Mouse (Mus musculus) stomach, postnatal 0 days (tissue): ENCODE results near the gene Mrps16. TPM values are rescaled to one million over a fixed set of nuclear protein-coding genes. Genes with fewer than 3 reads are reported as not detected.

Experiments
- ATAC-seq: fragments of 200-750 bp; cut with Nextera tagmentation; 2 replicates; pipeline ENCODE4 v1.8.0; 2017; ENCODE audit not compliant: low FRiP score, low TSS enrichment
- DNase-seq: peaks from one replicate; pipeline ENCODE4 v3.0.0-alpha.2; 2016; ENCODE audit warnings: low spot score
- H3K27ac ChIP-seq: fragments of 300-500 bp; sonication (generic); replicated peaks from 2 replicates; pipeline ENCODE4 v1.5.1; 2014; ENCODE audit warnings: mild to moderate bottlenecking, control low read depth
- H3K27me3 ChIP-seq: fragments of 300-500 bp; sonication (generic); 2 replicates; pipeline ENCODE4 v1.6.1; 2014; ENCODE audit warnings: low read length; ENCODE audit not compliant: control insufficient read depth, insufficient read depth
- H3K36me3 ChIP-seq: fragments of 300-500 bp; sonication (generic); 2 replicates; pipeline ENCODE4 v1.6.1; 2014; ENCODE audit warnings: low read length, mixed read lengths; ENCODE audit not compliant: control insufficient read depth, insufficient read depth
- H3K4me1 ChIP-seq: fragments of 300-500 bp; sonication (generic); replicated peaks from 2 replicates; pipeline ENCODE4 v1.6.1; 2014; ENCODE audit warnings: antibody characterized with exemption; ENCODE audit not compliant: control insufficient read depth, insufficient read depth
- H3K4me2 ChIP-seq: fragments of 300-500 bp; sonication (generic); replicated peaks from 2 replicates; pipeline ENCODE4 v1.6.1; 2014; ENCODE audit warnings: low read depth, mild to moderate bottlenecking, control low read depth, moderate library complexity
- H3K4me3 ChIP-seq: fragments of 300-500 bp; sonication (generic); 2 replicates; pipeline ENCODE4 v1.5.1; 2014; ENCODE audit warnings: low read depth, low read length, control low read depth
- H3K9ac ChIP-seq: fragments of 300-500 bp; sonication (generic); 2 replicates; pipeline ENCODE4 v1.6.1; 2014; ENCODE audit warnings: mild to moderate bottlenecking, low read length, control low read depth, mixed read lengths
- H3K9me3 ChIP-seq: fragments of 300-500 bp; sonication (generic); 2 replicates; pipeline ENCODE4 v1.6.1; 2016; ENCODE audit warnings: low read length; ENCODE audit not compliant: control insufficient read depth
- CTCF ChIP-seq: IDR thresholded peaks from 2 replicates; pipeline ENCODE4 v1.5.1; 2016; ENCODE audit warnings: antibody characterized with exemption, low read depth, mild to moderate bottlenecking, moderate library complexity
- EP300 ChIP-seq: optimal IDR thresholded peaks from 2 replicates; pipeline ENCODE3; 2016; ENCODE audit warnings: antibody characterized with exemption
- WGBS: fragments of 180-500 bp; shearing (Covaris S2); extraction: QIAGEN DNeasy Blood & Tissue Kit; methylation state at CpG from one replicate; pipeline ENCODE4 v1.1.7; 2014; 5-methylcytosine and 5-hydroxymethylcytosine counted together
- polyA plus RNA-seq: library from polyadenylated mRNA; unstranded; fragments of >200 nt; fragmentation: Nextera tagmentation; extraction: Ambion mirVana; gene quantifications from 2 replicates; pipeline ENCODE4 v1.2.1, GENCODE M21; 2015

Gene Mrps16
- polyA plus RNA-seq, 1 experiment from 2014 or later: 77.4 TPM

DNA sequence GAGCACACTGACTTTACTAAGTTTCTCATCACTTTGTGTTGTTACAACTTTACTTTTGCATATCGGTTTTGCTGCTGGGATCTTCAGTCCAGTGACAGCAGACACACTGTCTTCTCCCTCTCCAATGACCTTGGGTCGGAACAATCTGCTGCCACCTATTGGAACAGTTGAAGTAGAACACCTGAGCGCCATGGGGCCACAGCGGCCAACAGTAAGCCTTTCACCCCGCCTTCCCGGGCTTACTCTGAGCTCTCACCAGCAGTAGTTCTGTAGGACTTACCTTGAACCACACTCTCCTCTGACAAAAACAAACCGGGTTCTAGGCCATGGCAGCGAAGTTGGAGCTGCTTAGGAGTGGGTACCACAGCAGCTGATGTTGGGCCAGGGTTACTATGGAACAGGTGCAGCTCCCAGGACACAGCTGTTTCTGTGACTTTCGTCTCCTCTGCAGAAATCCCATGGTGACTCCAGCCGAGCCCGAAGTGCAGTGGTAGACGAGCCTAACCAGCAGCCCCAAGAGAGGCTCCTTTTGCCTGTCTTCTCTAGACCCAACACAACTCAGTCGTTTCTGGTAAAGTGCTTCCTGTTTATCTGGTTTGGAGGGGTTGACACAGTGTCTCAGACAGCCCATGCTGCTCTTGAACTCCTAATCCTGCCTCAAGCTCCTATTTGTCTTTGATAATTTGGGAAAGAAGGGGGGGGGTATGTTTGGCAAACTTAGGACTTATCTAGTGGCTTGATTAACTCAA, 14.9 kb downstream of the Mrps16 start:
- no peaks in the 10 kb centered on the region for H3K9me3 ChIP-seq
- H3K36me3 ChIP-seq: peaks cover 6% of the 10 kb centered on the region; the same call in 1 of the 2 replicates
- H3K4me3 ChIP-seq: no peak overlapping the region
- no peak overlapping the region for H3K27ac ChIP-seq
- ATAC-seq (peak; percentile 92), DNase-seq (peak; percentile 71)
- 37% methylated on average over 13 of the region's 13 CpGs for WGBS
- no peaks in the 10 kb centered on the region for H3K4me1 ChIP-seq
- H3K9ac ChIP-seq: no peak overlapping the region
- no peaks in the 10 kb centered on the region for H3K27me3 ChIP-seq
- H3K4me2 ChIP-seq: no peak overlapping the region
- TF ChIP-seq EP300 (no peak), CTCF (peak; percentile 79)

DNA sequence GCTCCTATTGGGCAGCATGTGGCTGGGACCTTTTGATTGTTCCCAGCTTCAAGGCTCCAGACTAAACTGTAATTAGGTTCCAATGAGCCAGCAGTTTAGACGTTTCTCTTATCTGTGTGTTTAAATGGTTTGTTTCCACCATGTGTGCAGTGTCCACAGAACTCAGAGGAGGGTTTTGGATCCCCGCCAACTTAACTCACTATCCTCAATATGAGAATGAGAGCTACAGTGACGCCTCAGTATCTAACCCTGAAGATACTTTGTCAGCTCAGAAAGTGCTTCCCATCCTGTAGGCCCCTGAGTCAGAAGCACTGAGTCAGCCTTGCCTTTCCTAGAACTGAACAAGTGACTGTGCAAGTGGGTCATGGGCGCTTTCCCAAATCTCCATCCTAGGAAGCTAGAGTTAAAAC, 16.3 kb downstream of the Mrps16 start:
- Histone ChIP-seq H3K4me3 (no peak overlapping the region), H3K4me1 (no peaks in the 10 kb centered on the region), H3K27me3 (no peaks in the 10 kb centered on the region), H3K9ac (no peak overlapping the region), H3K36me3 (peaks cover 6% of the 10 kb centered on the region), H3K4me2 (no peak overlapping the region), H3K27ac (no peak overlapping the region), H3K9me3 (no peaks in the 10 kb centered on the region)
- 56% methylated on average over 4 of the region's 4 CpGs for whole genome bisulfite sequencing
- TF ChIP-seq CTCF: no peak
- TF ChIP-seq EP300: no peak
- ATAC-seq (0 out of 2 replicates have a peak, but pooled peaks have one; percentile 3), DNase-seq (no peak)

DNA sequence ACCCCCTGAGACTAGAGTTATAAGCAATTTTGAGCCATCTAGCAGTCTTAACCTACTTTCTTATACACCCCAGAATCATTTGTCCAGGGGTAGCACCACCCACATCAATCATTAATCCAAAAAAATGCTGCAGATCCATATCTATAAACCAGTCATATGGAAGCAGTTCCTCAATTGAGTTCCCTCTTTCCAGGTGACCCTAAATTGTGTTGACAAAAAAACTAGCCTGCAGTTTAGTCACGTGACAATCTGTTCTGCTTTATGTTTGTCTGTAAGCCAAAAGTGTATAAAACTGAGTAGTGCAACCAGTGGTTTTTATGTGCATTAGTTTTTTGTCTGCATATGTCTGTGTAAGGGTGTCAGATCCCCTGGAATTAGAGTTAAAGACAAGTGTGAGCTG, 21.6 kb downstream of the Mrps16 start:
- WGBS: 79% methylated on average over 1 of the region's 1 CpGs
- Histone ChIP-seq H3K9me3 (no peaks in the 10 kb centered on the region), H3K27me3 (no peaks in the 10 kb centered on the region), H3K4me1 (no peaks in the 10 kb centered on the region), H3K36me3 (peaks cover 9% of the 10 kb centered on the region), H3K9ac (no peak overlapping the region), H3K4me2 (no peak overlapping the region), H3K4me3 (no peak overlapping the region), H3K27ac (no peak overlapping the region)
- ATAC-seq: no peak
- TF ChIP-seq EP300 (no peak), CTCF (no peak)
- no peak for DNase-seq

DNA sequence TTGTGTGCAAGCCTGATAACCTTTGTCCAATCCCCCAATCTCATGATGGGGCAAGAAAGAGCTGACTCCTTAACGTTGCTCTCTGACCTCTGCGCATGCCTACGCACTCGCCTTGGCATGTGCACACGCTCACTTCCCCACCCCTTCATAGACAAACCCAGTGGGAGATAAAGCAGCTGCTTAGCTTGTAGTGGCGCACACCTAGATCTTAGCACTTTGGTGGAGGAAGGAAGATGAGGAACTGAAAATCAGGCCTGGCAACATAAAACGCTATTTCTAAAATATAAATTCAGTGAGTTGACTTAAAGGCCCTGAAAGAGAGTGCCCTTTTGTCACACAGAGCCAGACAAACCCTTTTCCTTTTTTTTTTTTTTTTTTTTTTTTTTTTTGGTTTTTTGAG, 22.6 kb downstream of the Mrps16 start:
- Histone ChIP-seq H3K27ac (no peak overlapping the region), H3K4me1 (no peaks in the 10 kb centered on the region), H3K36me3 (peaks cover 5% of the 10 kb centered on the region; the same call in 1 of the 2 replicates), H3K9me3 (no peaks in the 10 kb centered on the region), H3K4me3 (no peak overlapping the region), H3K9ac (no peak overlapping the region), H3K27me3 (no peaks in the 10 kb centered on the region), H3K4me2 (no peak overlapping the region)
- no peak for TF ChIP-seq EP300
- no peak for TF ChIP-seq CTCF
- ATAC-seq (no peak), DNase-seq (no peak)
- 68% methylated on average over 7 of the region's 7 CpGs for WGBS

DNA sequence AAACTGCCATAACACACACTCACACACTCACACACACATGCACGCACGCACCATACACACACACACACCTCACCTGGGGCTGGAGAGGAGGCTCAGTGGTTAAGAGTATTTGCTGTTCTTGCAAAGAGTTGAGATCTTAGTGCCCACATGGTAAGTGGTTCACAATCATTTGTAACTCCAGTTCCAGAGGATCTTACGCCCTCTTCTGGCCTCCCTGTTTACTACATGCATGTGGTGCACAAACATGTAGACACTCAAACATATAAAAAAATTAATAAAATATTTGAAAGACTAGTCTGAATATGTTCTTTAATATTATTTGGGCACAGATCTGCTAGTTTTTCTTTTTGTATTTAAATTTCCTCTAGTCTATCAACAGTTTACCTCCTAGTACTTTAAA, 25.2 kb downstream of the Mrps16 start:
- Histone ChIP-seq H3K36me3 (peaks cover 10% of the 10 kb centered on the region; the same call in 1 of the 2 replicates), H3K4me1 (no peaks in the 10 kb centered on the region), H3K27ac (no peak overlapping the region), H3K9me3 (no peaks in the 10 kb centered on the region), H3K9ac (no peak overlapping the region), H3K4me3 (no peak overlapping the region), H3K27me3 (no peaks in the 10 kb centered on the region), H3K4me2 (no peak overlapping the region)
- TF ChIP-seq EP300 (no peak), CTCF (peak; percentile 36)
- DNase-seq (no peak), ATAC-seq (no peak)
- WGBS: 95% methylated on average over 3 of the region's 3 CpGs

DNA sequence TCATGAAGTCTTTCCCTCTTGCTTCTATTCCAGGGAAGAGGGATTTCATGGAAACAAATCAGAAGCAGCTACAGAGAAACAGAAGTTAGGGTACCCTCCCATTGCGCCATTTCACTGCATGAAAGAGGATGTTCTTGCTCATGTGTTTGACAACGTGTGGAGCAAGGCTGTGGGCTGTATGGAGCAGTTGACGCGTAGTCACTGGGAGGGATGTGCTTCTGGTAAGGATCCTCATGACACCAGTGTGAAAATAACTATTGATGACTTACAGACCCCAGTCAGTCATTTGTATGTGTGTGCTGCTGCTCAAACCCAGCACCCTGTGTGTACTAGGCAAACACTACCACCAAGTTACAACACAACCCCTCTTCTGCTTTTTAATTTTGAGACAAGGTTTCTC, 30.2 kb downstream of the Mrps16 start:
- Histone ChIP-seq H3K4me3 (no peak overlapping the region), H3K4me1 (no peaks in the 10 kb centered on the region), H3K9ac (no peak overlapping the region), H3K36me3 (peaks cover 26% of the 10 kb centered on the region), H3K27me3 (no peaks in the 10 kb centered on the region), H3K9me3 (no peaks in the 10 kb centered on the region), H3K4me2 (no peak overlapping the region), H3K27ac (no peak overlapping the region)
- no peak for TF ChIP-seq EP300
- TF ChIP-seq CTCF: no peak
- DNase-seq: no peak
- 92% methylated on average over 4 of the region's 4 CpGs for WGBS
- no peak for ATAC-seq
